Mouse (Mus musculus): ENCODE measurements around the gene Spc25. TPM values are rescaled to one million over a fixed set of nuclear protein-coding genes. Genes with fewer than 3 reads are reported as not detected.

Spc25 gene
- 4.8 and 5.6 TPM in 2 replicates for total RNA-seq (2017)

GRCm38 (mm10) chr2:69205791-69206351 is at the start of gene Spc25:
Gene Spc25 (minus strand): TSS chr2:69206194.
- peak; percentile 100 for ATAC-seq (ENCODE audit: extremely low read depth, insufficient number of reproducible peaks, low FRiP score, poor library complexity, severe bottlenecking)

- ATAC-seq (ENCODE audit: extremely low read depth, insufficient number of reproducible peaks, low FRiP score, poor library complexity, severe bottlenecking) = no peak
Observed at GRCm38 (mm10) chr2:69248221-69248755, 42.3 kb upstream of the Spc25 start.

- no peak for ATAC-seq (ENCODE audit: extremely low read depth, insufficient number of reproducible peaks, low FRiP score, poor library complexity, severe bottlenecking)
Observed at GRCm38 (mm10) chr2:69247081-69247480, 41.1 kb upstream of the Spc25 start.

- ATAC-seq (ENCODE audit: extremely low read depth, insufficient number of reproducible peaks, low FRiP score, poor library complexity, severe bottlenecking) = no peak
Observed at GRCm38 (mm10) chr2:69244924-69245323, 38.9 kb upstream of the Spc25 start.

- ATAC-seq (ENCODE audit: extremely low read depth, insufficient number of reproducible peaks, low FRiP score, poor library complexity, severe bottlenecking) = no peak
Observed at GRCm38 (mm10) chr2:69239315-69239714, 33.3 kb upstream of the Spc25 start.

GRCm38 (mm10) chr2:69234976-69235678 is 29.1 kb upstream of the Spc25 start:
- no peak for ATAC-seq (ENCODE audit: extremely low read depth, insufficient number of reproducible peaks, low FRiP score, poor library complexity, severe bottlenecking)

GRCm38 (mm10) chr2:69232101-69232500 is 26.1 kb upstream of the Spc25 start:
- no peak for ATAC-seq (ENCODE audit: extremely low read depth, insufficient number of reproducible peaks, low FRiP score, poor library complexity, severe bottlenecking)

GRCm38 (mm10) chr2:69230137-69230536 is 24.1 kb upstream of the Spc25 start:
- ATAC-seq (ENCODE audit: extremely low read depth, insufficient number of reproducible peaks, low FRiP score, poor library complexity, severe bottlenecking) = no peak

- ATAC-seq (ENCODE audit: extremely low read depth, insufficient number of reproducible peaks, low FRiP score, poor library complexity, severe bottlenecking) = no peak
Observed at GRCm38 (mm10) chr2:69228635-69229034, 22.6 kb upstream of the Spc25 start.

GRCm38 (mm10) chr2:69226876-69227275 is 20.9 kb upstream of the Spc25 start:
- ATAC-seq (ENCODE audit: extremely low read depth, insufficient number of reproducible peaks, low FRiP score, poor library complexity, severe bottlenecking) = no peak

GRCm38 (mm10) chr2:69224724-69225123 is 18.7 kb upstream of the Spc25 start:
- no peak for ATAC-seq (ENCODE audit: extremely low read depth, insufficient number of reproducible peaks, low FRiP score, poor library complexity, severe bottlenecking)

GRCm38 (mm10) chr2:69222815-69223214 is 16.8 kb upstream of the Spc25 start:
- no peak for ATAC-seq (ENCODE audit: extremely low read depth, insufficient number of reproducible peaks, low FRiP score, poor library complexity, severe bottlenecking)

- ATAC-seq (ENCODE audit: extremely low read depth, insufficient number of reproducible peaks, low FRiP score, poor library complexity, severe bottlenecking) = no peak
Observed at GRCm38 (mm10) chr2:69221868-69222416, 15.9 kb upstream of the Spc25 start.

- no peak for ATAC-seq (ENCODE audit: extremely low read depth, insufficient number of reproducible peaks, low FRiP score, poor library complexity, severe bottlenecking)
Observed at GRCm38 (mm10) chr2:69215242-69215641, 9.2 kb upstream of the Spc25 start.

GRCm38 (mm10) chr2:69212652-69213051 is 6.7 kb upstream of the Spc25 start:
- no peak for ATAC-seq (ENCODE audit: extremely low read depth, insufficient number of reproducible peaks, low FRiP score, poor library complexity, severe bottlenecking)

- no peak for ATAC-seq (ENCODE audit: extremely low read depth, insufficient number of reproducible peaks, low FRiP score, poor library complexity, severe bottlenecking)
Observed at GRCm38 (mm10) chr2:69210773-69211172, 4.8 kb upstream of the Spc25 start, which contains the start of gene G6pc2. Gene G6pc2 (plus strand): TSS chr2:69211073.

- ATAC-seq (ENCODE audit: extremely low read depth, insufficient number of reproducible peaks, low FRiP score, poor library complexity, severe bottlenecking) = no peak
Observed at GRCm38 (mm10) chr2:69209684-69210083, 3.7 kb upstream of the Spc25 start.

- no peak for ATAC-seq (ENCODE audit: extremely low read depth, insufficient number of reproducible peaks, low FRiP score, poor library complexity, severe bottlenecking)
Observed at GRCm38 (mm10) chr2:69206523-69206922, 529 bp upstream of the Spc25 start.

GRCm38 (mm10) chr2:69205185-69205584 is 809 bp downstream of the Spc25 start:
- no peak for ATAC-seq (ENCODE audit: extremely low read depth, insufficient number of reproducible peaks, low FRiP score, poor library complexity, severe bottlenecking)

GRCm38 (mm10) chr2:69193555-69193954 is 12.4 kb downstream of the Spc25 start:
- no peak for ATAC-seq (ENCODE audit: extremely low read depth, insufficient number of reproducible peaks, low FRiP score, poor library complexity, severe bottlenecking)

Data from neutrophil, adult 5-6 weeks (primary cell).